Mouse (Mus musculus): ENCODE measurements around the gene Scfd1. TPM values are rescaled to one million over a fixed set of nuclear protein-coding genes. Genes with fewer than 3 reads are reported as not detected.

The Scfd1 gene
- polyA plus RNA-seq, 1 experiment, result 3.6 TPM

- H3K27ac ChIP-seq (ENCODE audit: insufficient read depth, low read length), result no peak overlapping the region
- TF ChIP-seq CTCF (IDR thresholded peaks at IDR 0.05; ENCODE audit: extremely low read depth, insufficient read depth, insufficient read length, insufficient replicate concordance) (no peak), POLR2A (IDR thresholded peaks at IDR 0.05; ENCODE audit: low read depth, low read length) (no peak)
- 91% methylated on average over 11 of the region's 11 CpGs for WGBS
- no peak overlapping the region for H3K4me3 ChIP-seq (ENCODE audit: extremely low read depth, insufficient read depth, insufficient read length)
- H3K36me3 ChIP-seq (ENCODE audit: control insufficient read depth, insufficient read depth, low read length), result no peaks in the 10 kb centered on the region
- H3K4me1 ChIP-seq (ENCODE audit: control insufficient read depth, insufficient read depth, insufficient read length), result no peaks in the 10 kb centered on the region
- DNase-seq (ENCODE audit: low read depth in 1 of 2, low spot score in 2 of 2), result no peak
- no peaks in the 10 kb centered on the region for H3K27me3 ChIP-seq (ENCODE audit: control insufficient read depth, insufficient read depth, low read length)
Observed at GRCm38 (mm10) chr12:51493476-51493875, 116.2 kb downstream of the Scfd1 start.

DNA sequence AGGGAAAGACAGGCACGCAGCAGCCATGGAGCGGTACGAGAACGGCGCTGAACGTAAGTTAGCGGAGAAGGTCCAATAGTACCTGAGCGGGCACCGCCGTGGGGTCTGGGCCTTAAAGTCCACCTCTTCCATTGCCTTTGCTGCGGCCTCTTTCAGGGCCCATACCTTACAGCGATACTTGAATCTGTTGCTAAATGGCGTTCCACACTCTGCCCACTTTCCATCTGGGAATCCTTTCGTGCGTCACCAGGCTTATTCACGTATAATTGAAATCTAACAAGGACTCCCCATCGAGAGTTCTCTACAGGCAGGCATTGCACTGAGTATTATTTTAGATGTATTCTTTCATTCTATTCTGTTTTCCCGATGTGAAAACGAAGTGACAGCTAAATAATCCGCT lies 117.3 kb downstream of the Scfd1 start:
- TF ChIP-seq CTCF (IDR thresholded peaks at IDR 0.05; ENCODE audit: extremely low read depth, insufficient read depth, insufficient read length, insufficient replicate concordance) (no peak), POLR2A (IDR thresholded peaks at IDR 0.05; ENCODE audit: low read depth, low read length) (no peak)
- no peak for DNase-seq (ENCODE audit: low read depth in 1 of 2, low spot score in 2 of 2)
- Histone ChIP-seq H3K4me3 (ENCODE audit: extremely low read depth, insufficient read depth, insufficient read length) (no peak overlapping the region), H3K27me3 (ENCODE audit: control insufficient read depth, insufficient read depth, low read length) (no peaks in the 10 kb centered on the region), H3K27ac (ENCODE audit: insufficient read depth, low read length) (no peak overlapping the region), H3K4me1 (ENCODE audit: control insufficient read depth, insufficient read depth, insufficient read length) (no peaks in the 10 kb centered on the region), H3K36me3 (ENCODE audit: control insufficient read depth, insufficient read depth, low read length) (no peaks in the 10 kb centered on the region)
- 92% methylated on average over 20 of the region's 20 CpGs for WGBS

Other genes with a start within 250 kb of the Scfd1 start
- gene G2e3, start 29.4 kb upstream of the Scfd1 start, polyA plus RNA-seq (2012; rRNA removed), result 0.69 and 0.84 TPM in 2 replicates
- 446 and 449 TPM in 2 replicates for gene Coch, start 215.8 kb downstream of the Scfd1 start, polyA plus RNA-seq (2012; rRNA removed)